Mouse (Mus musculus) urinary bladder, postnatal 10 days (tissue): ENCODE results near the gene Myoz2.
A peak's percentile ranks its signal among the peaks of the same experiment; 100 is the strongest.

Experiments used
- DNase-seq: peaks from one replicate; pipeline ENCODE4 v3.0.0; 2022; ENCODE audit warnings: low spot score

Myoz2 gene

DNA sequence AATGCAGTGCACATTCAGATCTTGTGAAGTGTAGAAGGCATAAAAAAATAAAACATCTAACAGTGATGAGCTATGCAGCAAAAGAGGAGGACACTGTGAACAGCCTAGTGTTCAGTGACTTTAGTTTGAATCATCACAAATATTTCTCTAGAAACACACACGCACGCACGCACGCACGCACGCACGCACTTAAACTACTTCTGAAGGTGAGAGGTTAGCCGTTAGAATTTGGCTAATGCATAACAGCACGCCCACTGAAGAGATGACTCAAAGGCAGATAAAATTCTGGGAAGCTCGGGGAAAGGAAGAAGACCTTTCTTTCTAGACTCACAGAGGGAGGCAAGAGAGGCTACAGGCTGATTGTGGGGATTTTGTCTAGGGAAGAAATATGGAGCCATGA lies 27.4 kb downstream of the Myoz2 start:
- DNase-seq: no peak

DNA sequence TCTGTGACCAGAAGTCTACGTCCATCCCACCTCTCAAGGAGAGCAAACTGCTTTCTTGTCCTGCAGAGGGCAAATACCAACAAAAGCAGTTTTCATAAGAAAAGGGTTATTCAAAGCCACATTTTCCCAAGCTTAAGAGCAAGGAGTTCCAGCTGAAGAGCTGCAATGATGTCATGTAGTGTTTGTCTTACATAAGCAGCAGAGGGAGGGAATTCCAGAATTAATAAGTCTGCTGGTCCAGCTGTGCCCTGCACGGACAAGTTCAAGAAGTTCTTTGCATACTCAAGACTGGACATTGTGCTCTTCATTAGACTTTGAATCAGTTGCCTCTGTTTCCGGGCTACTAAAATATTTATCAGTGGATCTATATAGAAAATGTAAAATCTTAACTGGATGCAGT lies 33.8 kb downstream of the Myoz2 start:
- DNase-seq: no peak

DNA sequence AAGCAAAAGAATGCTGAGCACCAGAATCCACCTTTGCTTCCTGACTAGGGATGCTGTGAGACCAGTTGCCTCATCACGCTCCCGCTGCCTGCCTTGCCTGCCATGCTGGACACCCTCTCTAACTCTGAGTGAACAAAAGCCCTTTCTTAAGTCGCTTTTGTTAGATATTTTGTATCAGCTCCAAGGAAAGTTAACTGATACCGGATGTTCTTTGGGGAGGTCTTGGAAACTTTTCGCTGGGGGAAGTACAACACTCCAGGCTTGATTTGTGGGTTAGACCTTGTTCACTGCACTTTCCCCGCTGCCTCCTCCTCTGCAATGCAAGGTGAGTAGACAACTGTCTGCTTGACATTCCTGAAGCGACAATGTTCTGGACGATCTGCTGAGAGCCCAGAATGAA lies 36.3 kb downstream of the Myoz2 start:
- DNase-seq: no peak

DNA sequence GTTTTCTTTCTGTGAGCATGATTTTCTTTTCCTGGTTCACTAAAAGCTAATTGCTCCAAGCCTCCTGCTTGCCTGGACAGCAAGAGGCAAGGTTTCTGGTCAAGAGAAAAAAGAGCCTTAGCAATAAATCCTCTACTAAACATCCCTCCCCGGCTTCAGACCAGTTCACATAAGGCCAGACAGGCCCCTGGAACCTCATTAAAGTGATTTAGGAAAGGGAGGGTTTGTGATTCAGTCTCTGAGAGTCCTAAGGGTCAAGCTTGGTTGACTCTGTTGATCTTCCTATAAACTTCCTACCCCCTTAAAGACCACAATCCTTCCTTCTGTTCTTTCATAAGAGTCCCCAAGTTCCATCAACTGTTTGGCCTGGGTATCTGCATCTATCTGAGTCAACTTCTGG lies 37.8 kb downstream of the Myoz2 start:
- no peak for DNase-seq

DNA sequence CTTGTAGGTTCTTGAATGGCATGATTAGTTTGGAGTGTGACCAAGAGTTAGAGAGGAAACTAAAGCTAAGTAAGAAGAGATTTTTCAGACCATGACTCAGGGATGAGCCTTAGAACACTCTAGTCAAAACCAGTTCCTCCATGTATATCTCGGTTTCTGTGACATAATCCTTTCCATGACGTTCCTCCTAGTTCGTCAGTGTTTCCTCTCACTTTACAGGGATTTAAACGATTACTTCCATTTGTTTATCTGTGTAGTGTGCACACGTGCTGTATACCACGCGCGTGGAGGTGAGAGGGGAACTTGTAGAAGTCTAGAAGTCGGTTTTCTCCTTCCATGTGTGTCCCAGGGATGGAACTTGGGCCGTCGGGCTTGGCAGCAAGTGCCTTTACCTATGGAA lies 47.9 kb downstream of the Myoz2 start:
- no peak for DNase-seq

DNA sequence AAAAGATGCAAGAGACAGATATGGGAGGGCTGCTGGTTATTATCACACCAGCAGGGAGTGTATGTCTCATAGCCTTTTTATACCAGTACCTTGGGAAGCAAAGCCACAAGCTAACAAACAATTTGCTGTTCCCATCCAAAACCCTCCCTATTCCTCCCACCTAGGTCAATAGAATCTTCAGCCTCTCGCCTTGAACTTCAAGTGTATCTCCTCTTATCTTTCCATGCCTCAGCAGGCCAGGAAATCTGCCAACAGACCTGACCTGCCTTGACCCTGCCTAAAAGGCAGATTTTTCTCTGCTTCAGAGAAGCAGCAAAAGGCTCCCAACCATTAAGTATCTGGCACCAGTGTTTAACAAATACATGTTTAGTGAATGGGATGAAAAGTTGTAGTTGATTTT lies 48.4 kb downstream of the Myoz2 start:
- DNase-seq: no peak

DNA sequence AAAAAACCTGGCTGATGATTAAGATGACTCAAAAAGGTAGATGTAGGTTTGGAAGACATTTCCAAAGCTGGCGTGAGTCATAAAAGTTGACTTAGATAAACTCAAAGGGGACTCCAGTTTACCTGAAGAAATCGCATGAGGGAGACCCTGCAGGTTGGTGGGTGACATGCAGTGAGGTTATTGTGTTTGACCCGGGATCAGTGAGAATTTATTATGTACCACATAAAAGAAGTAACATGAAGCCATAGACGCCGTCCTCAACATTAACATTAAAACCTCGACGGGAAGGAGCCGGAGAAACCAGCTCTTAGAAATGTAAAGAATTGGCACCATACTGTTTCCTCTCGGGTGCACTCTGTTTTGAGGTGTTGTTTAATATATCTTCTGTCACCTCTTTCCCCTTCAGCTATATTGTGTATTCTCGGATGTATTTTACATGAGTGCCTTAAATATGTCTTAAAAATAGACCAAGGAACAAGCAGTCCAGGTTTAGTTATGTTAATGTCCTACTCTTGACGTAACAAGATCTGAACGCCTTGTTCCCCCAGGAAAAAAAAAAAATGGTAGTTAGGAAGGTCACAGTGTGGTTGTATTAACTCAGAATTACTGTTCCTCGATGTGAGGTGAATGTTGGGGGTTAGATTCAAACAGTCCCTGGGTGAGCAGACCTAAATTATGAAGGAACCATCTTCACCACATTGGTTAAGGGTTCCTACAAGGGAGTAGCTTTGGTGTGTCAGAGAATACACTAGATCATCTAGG lies 49.5 kb downstream of the Myoz2 start:
- DNase-seq: no peak

DNA sequence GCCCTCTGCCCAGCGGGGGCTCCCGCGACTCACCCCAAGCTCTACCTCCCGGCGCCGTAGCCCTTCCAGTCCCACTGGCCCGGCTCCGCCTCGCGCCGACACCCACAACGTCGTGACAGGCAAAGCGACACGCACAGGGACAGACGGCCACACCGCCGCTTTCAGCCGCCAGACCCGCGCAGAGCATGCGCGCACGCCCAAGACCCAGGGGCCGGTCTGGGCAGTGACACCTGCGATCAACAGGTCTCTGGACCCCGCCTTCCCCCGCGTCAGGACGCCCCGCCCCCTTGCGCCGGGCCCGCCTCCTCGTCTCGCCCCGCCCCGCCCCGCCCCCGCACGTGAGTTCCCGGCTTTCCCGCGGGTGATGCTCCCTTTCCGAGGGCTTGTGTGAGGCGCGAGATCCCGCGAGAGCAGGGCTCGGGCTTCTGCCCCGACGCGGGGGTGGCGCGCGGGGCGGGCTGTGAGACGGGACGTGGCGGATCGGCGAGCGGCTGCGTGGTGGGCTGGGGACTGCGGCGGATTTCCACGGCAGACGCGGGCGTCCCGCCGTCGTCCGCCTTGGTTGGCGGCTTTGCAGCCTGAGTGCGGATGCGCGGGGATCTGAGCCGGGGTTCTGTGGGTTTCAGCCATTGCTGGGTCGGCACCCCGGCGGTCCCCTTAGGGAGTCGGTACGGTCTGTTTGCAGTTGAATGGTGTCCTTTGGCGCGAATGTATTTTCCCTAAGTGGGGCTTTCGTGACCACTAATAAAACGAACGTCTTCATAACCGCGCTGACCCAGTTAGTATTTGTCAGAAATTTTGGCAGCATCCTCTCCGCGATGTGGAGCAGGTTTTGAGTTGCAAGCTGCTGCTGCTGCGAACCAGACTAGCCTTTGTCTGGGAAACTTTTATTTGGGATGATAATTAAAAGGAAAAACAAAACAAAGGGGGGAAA lies 50.3 kb downstream of the Myoz2 start, which contains the start of gene Usp53:
Gene Usp53, minus strand, starts transcription at position 262 of the 934 bp plus-strand sequence.
- DNase-seq: peak; percentile 84

DNA sequence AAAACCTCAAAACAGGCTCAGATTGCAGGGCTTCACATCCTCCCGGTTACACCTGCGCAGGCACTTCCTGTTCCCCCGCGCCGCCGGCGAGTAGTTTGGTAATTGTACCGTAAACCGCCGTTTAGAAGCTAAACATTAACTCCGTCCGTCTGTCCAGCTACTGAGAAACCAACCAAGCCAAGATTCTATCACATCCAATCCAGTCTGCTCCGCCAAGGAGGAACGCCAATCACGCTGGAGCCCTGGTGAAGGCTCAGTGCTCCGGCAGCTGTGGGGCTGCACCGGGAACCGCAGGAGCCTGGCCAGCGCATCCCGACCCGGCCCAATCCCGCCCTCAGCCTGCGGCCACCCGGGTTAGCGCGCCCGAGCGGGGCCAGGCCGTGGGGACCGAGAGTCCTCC lies 51.0 kb downstream of the Myoz2 start:
- DNase-seq: no peak

DNA sequence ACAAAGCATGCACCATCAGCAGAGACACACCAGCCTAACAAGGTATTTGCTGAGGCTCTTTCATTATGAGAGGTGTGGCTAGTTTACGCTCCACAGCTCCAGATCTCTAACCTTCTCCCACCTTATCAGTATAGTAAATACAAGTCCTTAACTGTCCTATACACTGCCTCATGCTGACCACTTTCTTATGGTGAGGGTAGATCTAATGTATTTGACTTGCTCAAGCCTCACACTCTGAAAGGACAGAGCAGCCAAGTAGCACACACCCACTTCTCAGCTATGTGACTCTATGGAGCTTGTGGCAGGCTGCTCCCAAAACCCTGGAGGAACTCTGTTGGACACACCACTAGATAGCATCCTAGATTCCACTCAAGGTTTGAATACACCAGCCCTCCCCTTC lies 58.9 kb downstream of the Myoz2 start:
- no peak for DNase-seq

DNA sequence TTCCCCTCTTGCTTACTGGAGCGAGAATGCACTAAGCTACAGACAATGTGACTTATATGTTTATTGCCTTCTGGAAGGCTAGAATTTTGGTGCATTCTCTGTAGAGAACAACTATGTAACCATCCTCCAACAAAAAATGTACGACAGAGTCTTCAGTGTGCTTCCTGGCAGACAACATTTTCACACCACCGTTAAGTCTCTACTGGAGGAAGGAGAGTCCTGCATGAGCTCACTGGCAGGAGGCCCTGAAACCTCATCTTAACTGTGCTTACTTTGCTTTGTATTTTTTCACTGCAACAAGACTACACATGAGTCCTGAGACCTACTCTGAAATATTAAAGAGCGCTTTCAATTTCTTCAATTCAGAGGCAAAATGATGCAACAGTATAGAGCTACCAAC lies 59.5 kb downstream of the Myoz2 start:
- DNase-seq: no peak

DNA sequence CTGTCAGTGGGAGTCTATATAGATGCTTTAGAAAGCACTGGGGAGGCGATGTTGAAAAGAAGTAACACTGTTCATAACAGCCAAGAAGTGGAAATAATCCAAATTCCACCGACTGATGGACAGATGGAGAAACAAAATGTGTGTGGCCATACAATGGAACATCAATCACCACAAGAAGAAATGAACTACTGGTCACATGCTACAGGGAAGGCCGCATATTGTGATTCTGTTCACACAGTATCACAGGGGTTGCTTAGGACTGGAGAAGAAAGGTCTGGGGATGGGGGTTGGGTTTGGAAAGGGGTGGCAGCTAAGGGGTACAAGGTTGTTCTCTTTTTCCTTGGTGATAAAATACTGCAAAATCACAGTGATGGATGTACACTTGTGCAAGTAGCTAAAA lies 60.0 kb downstream of the Myoz2 start:
- no peak for DNase-seq

DNA sequence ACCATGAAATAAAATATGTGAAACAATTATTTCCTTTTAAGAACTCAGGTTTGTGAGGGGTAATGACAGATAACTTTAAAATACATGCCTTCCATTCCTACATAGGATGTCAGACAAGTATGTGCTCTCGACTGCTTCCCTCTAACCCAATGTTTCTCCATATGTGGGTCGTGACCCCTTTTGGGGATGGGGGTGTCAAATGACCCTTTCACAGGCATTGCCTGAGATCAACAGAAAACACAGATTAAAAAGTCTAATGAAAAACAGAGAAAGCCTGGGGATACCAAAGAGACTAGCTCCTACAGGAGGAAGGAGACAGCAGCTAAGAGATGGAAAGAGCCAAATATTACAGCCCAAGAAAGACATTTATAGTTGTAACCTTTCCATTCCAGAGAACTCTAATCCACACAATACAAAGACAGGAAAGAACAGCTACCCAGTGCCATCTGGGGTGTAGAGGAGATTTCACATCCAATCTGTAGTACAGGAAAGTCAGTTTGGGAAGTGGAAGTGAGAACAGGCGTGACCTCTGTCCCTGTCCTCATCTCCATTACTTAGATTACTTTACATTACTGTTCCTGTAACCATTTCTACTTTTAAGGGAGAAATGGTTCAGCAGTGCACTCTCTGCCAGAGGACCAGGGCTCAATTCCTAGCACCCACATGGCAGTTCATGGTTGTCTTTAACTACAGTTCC lies 62.5 kb downstream of the Myoz2 start:
- no peak for DNase-seq

DNA sequence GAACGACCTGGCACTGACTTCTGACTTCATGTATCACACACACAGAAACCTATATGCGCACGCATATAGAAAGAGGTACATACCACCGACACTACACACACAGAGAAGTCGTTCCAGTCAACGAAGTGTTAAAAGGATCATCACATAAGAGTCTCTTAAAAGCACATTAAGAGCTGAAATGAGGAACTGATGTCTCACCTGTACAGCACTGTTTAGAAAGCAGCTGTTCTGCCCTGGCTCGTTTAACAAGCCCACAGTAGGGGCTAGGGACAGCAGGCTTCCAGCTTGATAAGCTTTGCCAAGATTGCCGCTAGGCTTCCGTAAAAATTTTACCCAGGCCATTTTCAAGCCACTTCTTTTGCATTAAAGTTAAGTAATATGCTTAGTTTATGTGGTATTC lies 66.4 kb downstream of the Myoz2 start:
- DNase-seq: no peak

DNA sequence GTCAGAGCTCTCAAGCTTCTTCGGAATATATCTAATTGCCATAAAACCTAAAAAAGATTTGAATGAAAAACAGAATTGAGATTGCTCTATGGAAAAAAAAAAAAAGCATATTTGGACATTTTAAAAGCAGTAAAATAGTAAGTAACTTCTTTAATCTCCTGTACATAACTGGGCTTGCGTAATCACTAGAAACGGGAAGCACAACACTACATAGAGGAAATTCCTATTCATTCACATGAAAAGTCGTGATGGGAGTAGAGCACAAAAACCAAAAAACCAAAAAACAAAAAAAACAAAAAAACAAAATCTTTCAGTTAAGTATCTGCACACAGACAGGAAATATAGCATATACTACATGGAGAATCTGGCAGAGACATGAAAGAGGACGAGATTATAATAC lies 70.5 kb downstream of the Myoz2 start:
- DNase-seq: no peak
